Mouse (Mus musculus): ENCODE measurements around the gene Myo6. TPM values are rescaled to one million over a fixed set of nuclear protein-coding genes. Genes with fewer than 3 reads are reported as not detected.

The Myo6 gene
- polyA plus RNA-seq (2014; fragmentation: Nextera tagmentation; extraction: Ambion mirVana) = 14.8 and 16.2 TPM in 2 replicates

DNA sequence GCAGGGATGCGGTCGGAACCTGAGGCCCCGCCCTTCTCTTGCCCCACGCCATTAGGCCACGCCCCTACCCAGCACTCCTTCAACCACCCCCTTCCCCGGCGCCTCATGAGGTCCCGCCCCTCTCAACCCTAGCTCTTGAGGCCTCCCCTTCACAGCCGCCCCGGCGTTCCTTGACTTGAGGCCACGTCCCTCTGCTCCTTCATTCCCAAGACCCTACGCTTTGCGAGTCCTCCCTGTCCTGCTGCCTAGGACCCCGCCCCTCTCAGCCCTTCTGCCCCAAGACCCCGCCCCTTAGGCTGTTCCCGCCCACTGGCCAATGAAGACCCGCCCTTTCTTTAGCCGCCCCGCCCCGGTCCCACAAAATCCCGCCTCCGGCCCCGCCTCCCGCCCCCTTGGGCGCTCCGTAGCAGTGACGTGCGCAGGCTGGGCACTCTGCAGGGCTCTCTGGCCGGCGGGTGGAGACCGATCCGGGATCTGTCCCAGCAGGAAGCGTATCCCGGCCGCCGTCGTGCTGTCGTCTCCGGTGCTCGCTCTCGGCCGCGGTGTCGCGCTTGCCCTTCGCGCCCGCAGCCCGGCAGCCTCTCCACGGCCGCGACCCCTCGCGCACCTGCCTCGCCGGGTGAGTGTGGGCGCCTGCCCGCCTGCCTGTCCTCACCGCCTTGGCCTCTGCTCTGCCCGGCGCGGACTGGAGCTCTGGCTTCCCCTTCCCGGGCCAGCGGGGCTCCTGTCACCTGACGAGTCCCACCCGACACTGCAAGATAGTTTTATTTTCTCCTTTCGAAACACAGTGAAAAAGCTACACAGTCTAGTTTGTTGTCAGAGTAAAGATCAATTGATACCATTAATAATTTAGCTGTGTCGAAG is at the start of gene Myo6:
Myo6 (plus strand) TSS at position 421 of the 864 bp plus-strand sequence.
- Histone ChIP-seq H3K9me3 (ENCODE audit: control insufficient read depth, low read length) (no peaks in the 10 kb centered on the region), H3K4me1 (replicated peaks; ENCODE audit: control insufficient read depth, insufficient read depth, low read length) (no peaks in the 10 kb centered on the region), H3K36me3 (ENCODE audit: control insufficient read depth, insufficient read depth, low read length) (no peaks in the 10 kb centered on the region), H3K27ac (ENCODE audit: low read depth, low read length) (no peak within 1 kb of the TSS), H3K27me3 (ENCODE audit: control insufficient read depth, insufficient read depth, low read length) (no peaks in the 10 kb centered on the region), H3K4me3 (ENCODE audit: low read depth, low read length) (peak within 1 kb of the TSS; percentile 66), H3K4me2 (replicated peaks; ENCODE audit: low read depth, low read length) (peak within 1 kb of the TSS; percentile 76), H3K9ac (ENCODE audit: low read depth, low read length) (peak within 1 kb of the TSS; percentile 71)
- 1% methylated on average over 67 of the region's 69 CpGs for WGBS
- DNase-seq (ENCODE audit: low spot score) = peak; percentile 97
- ATAC-seq (ENCODE audit: low FRiP score) = peak; percentile 99

DNA sequence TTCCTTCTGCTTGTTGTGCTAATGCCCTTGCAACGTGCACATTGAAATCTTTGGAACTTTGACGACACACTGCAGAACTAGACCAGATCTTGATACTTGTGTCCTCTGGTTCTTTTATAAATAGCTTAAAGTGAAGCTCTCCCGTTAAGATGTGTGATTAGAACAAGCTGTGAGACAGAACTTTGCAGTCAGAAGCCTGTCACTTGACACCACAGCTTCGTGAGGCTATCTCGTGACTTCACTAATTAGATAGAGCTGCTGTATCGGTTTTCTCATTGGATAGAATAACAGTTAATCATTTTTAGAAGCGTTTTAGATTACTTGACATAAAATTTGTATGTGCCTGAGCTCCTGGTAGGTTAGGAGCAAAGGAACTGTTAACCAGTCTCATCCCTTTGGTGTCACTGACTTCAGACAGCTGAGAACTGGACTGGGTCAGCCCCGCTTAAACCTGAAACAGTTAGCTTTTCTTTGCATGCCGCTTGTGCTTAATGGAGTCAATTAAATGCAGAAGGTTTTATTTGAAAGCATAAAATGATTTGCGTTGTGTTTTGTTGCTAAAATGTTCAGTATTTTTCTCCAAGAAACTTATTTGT is 18.7 kb upstream of the Myo6 start:
- Histone ChIP-seq H3K9me3 (ENCODE audit: control insufficient read depth, low read length) (no peaks in the 10 kb centered on the region), H3K4me2 (replicated peaks; ENCODE audit: low read depth, low read length) (no peak overlapping the region), H3K9ac (ENCODE audit: low read depth, low read length) (no peak overlapping the region), H3K27me3 (ENCODE audit: control insufficient read depth, insufficient read depth, low read length) (no peaks in the 10 kb centered on the region), H3K4me3 (ENCODE audit: low read depth, low read length) (no peak overlapping the region), H3K36me3 (ENCODE audit: control insufficient read depth, insufficient read depth, low read length) (0 out of 2 replicates have a peak, but pooled peaks cover 2% of the 10 kb centered on the region), H3K4me1 (replicated peaks; ENCODE audit: control insufficient read depth, insufficient read depth, low read length) (no peaks in the 10 kb centered on the region), H3K27ac (ENCODE audit: low read depth, low read length) (no peak overlapping the region)
- 76% methylated on average over 10 of the region's 10 CpGs for WGBS
- no peak for DNase-seq (ENCODE audit: low spot score)
- no peak for ATAC-seq (ENCODE audit: low FRiP score)

DNA sequence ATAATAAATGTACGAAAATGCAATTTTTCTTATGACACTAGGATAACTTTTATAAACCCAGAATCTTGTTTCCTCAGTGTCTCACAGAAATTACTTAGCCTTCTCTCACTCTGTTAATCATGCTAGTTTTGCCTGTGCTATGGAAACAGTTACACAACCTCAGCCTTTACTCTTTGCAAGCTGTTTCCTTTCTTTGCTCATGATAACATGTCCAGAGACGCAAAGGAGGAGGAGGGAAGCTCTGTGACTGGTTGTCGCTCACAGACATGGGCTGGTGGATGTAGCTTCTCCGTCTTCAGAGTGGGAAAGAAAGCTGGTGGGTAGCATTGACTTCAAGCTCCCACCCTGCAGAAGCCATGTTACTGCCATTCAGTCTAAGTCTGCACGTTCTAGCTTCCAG is 15.2 kb upstream of the Myo6 start:
- DNase-seq (ENCODE audit: low spot score) (no peak), ATAC-seq (ENCODE audit: low FRiP score) (no peak)
- Histone ChIP-seq H3K4me3 (ENCODE audit: low read depth, low read length) (no peak overlapping the region), H3K27me3 (ENCODE audit: control insufficient read depth, insufficient read depth, low read length) (no peaks in the 10 kb centered on the region), H3K36me3 (ENCODE audit: control insufficient read depth, insufficient read depth, low read length) (no peaks in the 10 kb centered on the region), H3K4me1 (replicated peaks; ENCODE audit: control insufficient read depth, insufficient read depth, low read length) (no peaks in the 10 kb centered on the region), H3K4me2 (replicated peaks; ENCODE audit: low read depth, low read length) (no peak overlapping the region), H3K27ac (ENCODE audit: low read depth, low read length) (no peak overlapping the region), H3K9ac (ENCODE audit: low read depth, low read length) (no peak overlapping the region), H3K9me3 (ENCODE audit: control insufficient read depth, low read length) (no peaks in the 10 kb centered on the region)
- 89% methylated on average over 5 of the region's 5 CpGs for WGBS

DNA sequence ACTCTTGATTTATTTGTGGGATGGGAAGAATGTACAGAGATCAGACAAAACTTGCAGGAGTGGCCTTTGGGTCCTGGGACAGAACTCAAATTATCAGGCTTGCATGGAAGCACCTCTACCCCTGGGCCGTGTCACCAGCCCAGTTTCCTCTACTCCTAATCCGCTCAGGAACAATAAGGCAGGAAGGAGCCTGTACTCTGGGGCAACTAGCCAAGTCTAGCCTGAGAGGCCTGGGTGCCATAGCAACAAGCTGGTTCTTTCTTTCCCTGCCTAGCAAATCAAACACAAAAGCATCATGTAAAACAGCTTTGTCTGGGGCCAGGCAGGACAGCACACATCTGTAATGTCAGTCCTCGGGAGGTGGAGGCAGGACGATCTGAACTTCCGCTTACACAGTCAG is 9.6 kb upstream of the Myo6 start:
- WGBS = 61% methylated on average over 5 of the region's 5 CpGs
- Histone ChIP-seq H3K4me3 (ENCODE audit: low read depth, low read length) (no peak overlapping the region), H3K27me3 (ENCODE audit: control insufficient read depth, insufficient read depth, low read length) (no peaks in the 10 kb centered on the region), H3K27ac (ENCODE audit: low read depth, low read length) (no peak overlapping the region), H3K4me2 (replicated peaks; ENCODE audit: low read depth, low read length) (no peak overlapping the region), H3K9me3 (ENCODE audit: control insufficient read depth, low read length) (no peaks in the 10 kb centered on the region), H3K9ac (ENCODE audit: low read depth, low read length) (no peak overlapping the region), H3K36me3 (ENCODE audit: control insufficient read depth, insufficient read depth, low read length) (no peaks in the 10 kb centered on the region), H3K4me1 (replicated peaks; ENCODE audit: control insufficient read depth, insufficient read depth, low read length) (no peaks in the 10 kb centered on the region)
- DNase-seq (ENCODE audit: low spot score) (peak; percentile 39), ATAC-seq (ENCODE audit: low FRiP score) (peak; percentile 76)

DNA sequence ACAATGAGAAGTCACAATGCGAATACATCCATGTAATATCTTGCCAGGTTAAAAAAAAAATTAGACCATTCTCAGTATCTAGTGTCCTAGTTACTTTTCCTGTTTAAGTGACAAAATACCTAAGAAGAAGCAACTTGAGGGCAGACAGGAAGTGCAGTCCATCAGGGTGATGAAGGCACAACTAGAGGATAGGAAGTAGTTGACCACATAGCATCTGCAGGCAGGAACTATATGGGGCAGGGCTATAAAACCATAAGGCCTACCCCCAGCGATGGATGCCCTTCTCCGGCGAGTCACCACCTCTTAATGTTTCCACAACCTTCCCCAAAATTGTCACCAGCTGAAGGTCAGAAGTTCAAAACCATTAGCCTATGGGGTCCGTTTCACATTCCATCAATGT is 8.1 kb upstream of the Myo6 start:
- Histone ChIP-seq H3K4me3 (ENCODE audit: low read depth, low read length) (no peak overlapping the region), H3K4me1 (replicated peaks; ENCODE audit: control insufficient read depth, insufficient read depth, low read length) (no peaks in the 10 kb centered on the region), H3K27me3 (ENCODE audit: control insufficient read depth, insufficient read depth, low read length) (no peaks in the 10 kb centered on the region), H3K4me2 (replicated peaks; ENCODE audit: low read depth, low read length) (no peak overlapping the region), H3K36me3 (ENCODE audit: control insufficient read depth, insufficient read depth, low read length) (no peaks in the 10 kb centered on the region), H3K9me3 (ENCODE audit: control insufficient read depth, low read length) (no peaks in the 10 kb centered on the region), H3K27ac (ENCODE audit: low read depth, low read length) (no peak overlapping the region), H3K9ac (ENCODE audit: low read depth, low read length) (no peak overlapping the region)
- ATAC-seq (ENCODE audit: low FRiP score) (no peak), DNase-seq (ENCODE audit: low spot score) (no peak)
- 73% methylated on average over 5 of the region's 5 CpGs for WGBS

DNA sequence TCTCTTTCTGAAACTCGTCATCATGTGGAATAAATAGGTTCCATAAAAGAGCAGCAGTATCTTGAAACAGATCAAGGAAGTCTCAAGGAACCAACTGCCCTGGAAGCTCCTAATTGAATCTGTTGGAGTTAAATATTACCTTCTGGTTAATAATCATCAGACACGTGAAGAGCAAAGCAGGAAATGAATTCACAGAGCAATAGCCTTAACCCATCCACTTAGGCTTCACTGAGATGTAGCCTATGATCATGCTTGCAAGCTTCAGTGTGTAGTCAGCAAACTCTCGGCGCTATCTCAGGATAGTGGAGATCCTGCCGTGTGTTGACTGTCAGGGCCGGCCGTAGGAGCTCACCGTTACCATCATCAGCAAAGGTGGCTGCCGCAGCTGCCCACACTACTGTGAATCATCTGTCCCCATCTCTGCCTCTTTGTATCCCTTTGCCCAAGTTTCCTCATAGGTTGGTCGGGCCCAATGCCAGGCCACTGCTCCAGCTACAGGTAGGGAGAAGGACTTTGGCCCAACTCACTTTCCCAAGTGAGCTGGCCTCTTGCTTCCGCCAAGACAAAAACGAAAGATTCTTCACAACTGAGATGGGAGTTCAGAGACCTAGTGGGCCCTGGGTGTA is 6.9 kb upstream of the Myo6 start:
- 92% methylated on average over 12 of the region's 12 CpGs for WGBS
- Histone ChIP-seq H3K9me3 (ENCODE audit: control insufficient read depth, low read length) (no peaks in the 10 kb centered on the region), H3K4me2 (replicated peaks; ENCODE audit: low read depth, low read length) (no peak overlapping the region), H3K4me1 (replicated peaks; ENCODE audit: control insufficient read depth, insufficient read depth, low read length) (no peaks in the 10 kb centered on the region), H3K27me3 (ENCODE audit: control insufficient read depth, insufficient read depth, low read length) (no peaks in the 10 kb centered on the region), H3K4me3 (ENCODE audit: low read depth, low read length) (no peak overlapping the region), H3K9ac (ENCODE audit: low read depth, low read length) (no peak overlapping the region), H3K27ac (ENCODE audit: low read depth, low read length) (no peak overlapping the region), H3K36me3 (ENCODE audit: control insufficient read depth, insufficient read depth, low read length) (no peaks in the 10 kb centered on the region)
- DNase-seq (ENCODE audit: low spot score) = no peak
- ATAC-seq (ENCODE audit: low FRiP score) = no peak

DNA sequence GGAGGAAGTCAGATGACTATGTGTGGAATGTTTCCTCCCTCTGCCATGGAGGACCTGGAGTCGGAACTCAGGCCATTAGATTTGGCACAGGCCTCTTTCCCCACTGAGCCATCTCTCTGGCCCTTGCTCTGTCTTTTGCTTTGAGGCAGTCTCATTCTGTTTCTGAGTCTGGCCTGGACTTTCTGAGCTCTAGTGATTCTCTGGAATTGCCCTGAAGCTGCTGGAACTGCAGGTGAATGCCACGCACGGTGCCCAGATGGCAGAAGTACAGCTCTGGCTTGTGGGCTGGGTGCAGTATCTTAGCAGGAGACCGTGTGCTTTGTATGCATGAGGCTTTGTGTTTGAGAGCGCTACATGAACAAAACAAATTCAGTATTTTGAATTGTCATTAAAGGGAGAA is 5.9 kb upstream of the Myo6 start:
- no peaks in the 10 kb centered on the region for H3K9me3 ChIP-seq (ENCODE audit: control insufficient read depth, low read length)
- no peak for DNase-seq (ENCODE audit: low spot score)
- H3K27ac ChIP-seq (ENCODE audit: low read depth, low read length) = no peak overlapping the region
- no peaks in the 10 kb centered on the region for H3K36me3 ChIP-seq (ENCODE audit: control insufficient read depth, insufficient read depth, low read length)
- H3K4me1 ChIP-seq (replicated peaks; ENCODE audit: control insufficient read depth, insufficient read depth, low read length) = no peaks in the 10 kb centered on the region
- H3K9ac ChIP-seq (ENCODE audit: low read depth, low read length) = no peak overlapping the region
- no peaks in the 10 kb centered on the region for H3K27me3 ChIP-seq (ENCODE audit: control insufficient read depth, insufficient read depth, low read length)
- 85% methylated on average over 5 of the region's 5 CpGs for WGBS
- no peak overlapping the region for H3K4me2 ChIP-seq (replicated peaks; ENCODE audit: low read depth, low read length)
- H3K4me3 ChIP-seq (ENCODE audit: low read depth, low read length) = no peak overlapping the region
- no peak for ATAC-seq (ENCODE audit: low FRiP score)

DNA sequence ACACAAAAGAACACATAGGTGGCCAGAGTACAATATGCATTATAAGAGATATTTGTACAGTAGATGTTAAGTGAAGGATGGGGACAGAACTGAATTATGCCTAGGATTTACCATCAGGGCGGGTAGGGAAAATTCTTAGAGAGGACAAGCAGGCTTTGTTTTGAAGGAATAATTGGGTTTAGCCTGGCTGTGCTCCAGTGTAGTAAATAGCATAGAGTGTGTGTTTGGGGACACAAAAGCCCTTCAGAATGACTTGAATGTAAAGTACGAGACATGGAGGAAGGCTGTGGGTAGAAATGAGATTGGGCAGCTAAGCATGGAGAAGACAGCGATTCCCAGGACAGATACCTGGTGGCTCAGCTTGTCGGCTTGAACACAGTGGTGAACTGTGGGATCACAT is 3.4 kb upstream of the Myo6 start:
- no peaks in the 10 kb centered on the region for H3K27me3 ChIP-seq (ENCODE audit: control insufficient read depth, insufficient read depth, low read length)
- H3K27ac ChIP-seq (ENCODE audit: low read depth, low read length) = no peak overlapping the region
- no peak for ATAC-seq (ENCODE audit: low FRiP score)
- WGBS = 88% methylated on average over 4 of the region's 4 CpGs
- H3K4me1 ChIP-seq (replicated peaks; ENCODE audit: control insufficient read depth, insufficient read depth, low read length) = no peaks in the 10 kb centered on the region
- no peak for DNase-seq (ENCODE audit: low spot score)
- H3K9me3 ChIP-seq (ENCODE audit: control insufficient read depth, low read length) = no peaks in the 10 kb centered on the region
- no peak overlapping the region for H3K4me2 ChIP-seq (replicated peaks; ENCODE audit: low read depth, low read length)
- H3K9ac ChIP-seq (ENCODE audit: low read depth, low read length) = no peak overlapping the region
- H3K36me3 ChIP-seq (ENCODE audit: control insufficient read depth, insufficient read depth, low read length) = no peaks in the 10 kb centered on the region
- H3K4me3 ChIP-seq (ENCODE audit: low read depth, low read length) = no peak overlapping the region
